Mouse (Mus musculus) spleen, postnatal 36 days (tissue): ENCODE data around the gene Cd200.

Experiments
- DNase-seq, 2 experiments: peaks; one replicate each; pipeline ENCODE4 v3.0.0; 2022; ENCODE audit warnings: low spot score in 2 of 2, mixed read lengths in 1 of 2

The Cd200 gene

DNA sequence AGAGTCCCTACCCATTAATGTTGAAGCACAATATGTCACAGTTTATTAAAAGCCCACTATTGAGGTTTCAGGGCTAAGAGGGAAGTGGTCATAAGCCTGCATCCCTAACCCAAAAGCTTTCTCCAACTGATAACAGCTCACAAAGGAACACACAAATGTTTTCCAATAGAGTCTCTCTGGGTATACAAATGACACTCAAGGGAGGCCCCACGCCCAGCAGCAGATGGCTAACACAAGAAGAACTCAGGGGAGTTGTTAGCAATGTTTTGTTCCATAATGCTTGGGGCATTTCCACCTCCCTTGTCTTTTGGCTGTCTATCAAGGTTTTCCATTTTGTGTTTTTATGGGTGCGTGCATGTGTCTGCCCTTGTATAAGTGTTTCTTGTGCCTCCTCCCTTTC is 64.0 kb downstream of the Cd200 start:
- no peak for DNase-seq

GRCm38 (mm10) chr16:45336478-45336877 is 72.4 kb downstream of the Cd200 start:
- no peak for DNase-seq

DNA sequence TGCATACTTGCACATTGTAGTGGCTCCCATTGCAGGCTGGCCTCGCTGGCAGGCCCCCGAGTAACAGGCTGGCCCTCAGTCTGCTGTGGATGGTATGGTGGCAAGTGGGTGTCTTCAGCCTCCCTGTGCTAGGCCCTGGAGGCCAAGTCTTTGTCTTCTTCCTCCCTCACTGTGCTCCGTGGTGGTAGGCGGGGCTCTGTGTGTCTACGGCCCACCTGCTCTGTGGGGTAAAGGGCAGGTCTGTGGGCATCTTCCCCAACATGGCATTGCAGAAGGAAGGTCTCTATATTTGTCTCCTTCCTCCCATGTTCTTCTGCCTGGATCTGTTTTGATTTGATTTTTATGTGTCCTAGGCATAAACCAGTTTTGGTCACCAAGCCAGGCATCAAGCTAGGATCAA is 74.0 kb downstream of the Cd200 start:
- no peak for DNase-seq

DNA sequence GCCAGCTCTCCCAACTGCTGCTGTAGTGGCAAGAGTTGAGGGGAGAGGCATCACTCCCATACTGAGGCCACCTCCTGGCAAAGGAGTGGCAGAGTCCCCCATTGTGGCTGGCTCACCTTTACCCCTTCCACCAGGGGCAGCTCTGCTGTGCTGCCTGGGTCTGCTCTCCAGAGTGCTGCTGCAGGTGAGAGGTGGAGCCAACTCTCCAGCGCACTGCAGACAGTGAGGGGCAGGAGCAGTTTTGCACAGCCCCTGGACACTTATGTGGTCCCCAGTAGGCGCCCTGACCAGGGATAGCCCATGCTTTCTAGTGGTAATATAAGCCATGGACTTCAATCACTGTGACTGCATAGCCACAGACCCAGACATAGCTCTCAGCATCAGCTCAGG is 74.5 kb downstream of the Cd200 start:
- DNase-seq: no peak

DNA sequence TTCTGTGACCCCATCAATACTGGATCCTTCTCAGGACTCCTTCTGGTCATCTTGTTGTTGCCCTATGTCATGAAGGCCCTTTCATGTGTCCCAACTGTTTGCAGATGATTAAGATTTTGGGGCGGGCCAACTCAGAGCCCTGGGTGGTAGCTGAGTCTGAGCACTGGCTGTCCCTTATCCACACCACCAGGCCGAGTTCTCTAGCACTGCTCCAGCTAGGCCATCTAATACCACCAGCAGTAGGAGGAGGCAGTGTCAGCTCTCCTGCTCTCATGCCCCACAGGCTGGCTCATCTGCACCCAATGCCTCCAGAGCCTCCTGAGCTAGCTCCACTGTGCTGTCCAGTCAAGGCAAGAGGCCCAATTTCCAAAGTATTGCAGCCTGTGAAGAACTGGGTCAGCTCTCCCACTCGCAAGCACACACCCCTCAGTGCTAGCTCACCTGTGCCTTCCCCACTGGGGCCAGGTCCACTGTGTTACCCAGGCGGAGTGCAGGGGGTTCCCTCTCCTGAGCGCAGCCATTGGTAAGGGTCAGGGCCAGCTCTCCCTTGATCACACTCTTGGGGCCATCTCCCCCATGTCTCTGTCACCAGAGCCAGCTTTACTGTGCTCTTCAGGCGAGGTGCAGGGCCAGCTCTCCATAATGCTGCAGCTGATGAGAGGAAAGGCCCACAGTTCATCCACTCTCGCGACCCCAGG is 75.0 kb downstream of the Cd200 start:
- no peak for DNase-seq

- no peak for DNase-seq
These were observed 76.3 kb downstream of the Cd200 start for GRCm38 (mm10) chr16:45332591-45332990.
